Mouse (Mus musculus): ENCODE data around the gene Nme1. TPM values are rescaled to one million over a fixed set of nuclear protein-coding genes. Genes with fewer than 3 reads are reported as not detected.

Gene Nme1
- polyA plus RNA-seq, 1 experiment = 9.5 TPM

GRCm38 (mm10) chr11:93968848-93969128, 467 bp upstream of the Nme1 start:
- Histone ChIP-seq H3K4me3 (replicated peaks) (peak overlapping the region; percentile 100), H3K36me3 (replicated peaks; ENCODE audit: low read length) (peaks cover 23% of the 10 kb centered on the region), H3K27me3 (replicated peaks) (no peaks in the 10 kb centered on the region), H3K9me3 (no peaks in the 10 kb centered on the region), H3K4me1 (peaks cover 50% of the 10 kb centered on the region)
- TF ChIP-seq GATA1 (IDR thresholded peaks at IDR 0.05; ENCODE audit: borderline replicate concordance, low read length) (no peak), FLI1 (IDR thresholded peaks at IDR 0.05; ENCODE audit: low read length) (no peak)

- TF ChIP-seq FLI1 (IDR thresholded peaks at IDR 0.05; ENCODE audit: low read length) (no peak), GATA1 (IDR thresholded peaks at IDR 0.05; ENCODE audit: borderline replicate concordance, low read length) (no peak)
- Histone ChIP-seq H3K36me3 (replicated peaks; ENCODE audit: low read length) (peaks cover 37% of the 10 kb centered on the region), H3K4me3 (replicated peaks) (peak overlapping the region; percentile 100), H3K27me3 (replicated peaks) (no peaks in the 10 kb centered on the region), H3K9me3 (no peaks in the 10 kb centered on the region), H3K4me1 (peaks cover 60% of the 10 kb centered on the region)
Measured at GRCm38 (mm10) chr11:93967381-93967780, 940 bp downstream of the Nme1 start.

- Histone ChIP-seq H3K27me3 (replicated peaks) (no peaks in the 10 kb centered on the region), H3K36me3 (replicated peaks; ENCODE audit: low read length) (peaks cover 56% of the 10 kb centered on the region), H3K9me3 (no peaks in the 10 kb centered on the region), H3K4me3 (replicated peaks) (peak overlapping the region; percentile 62), H3K4me1 (peaks cover 65% of the 10 kb centered on the region)
- TF ChIP-seq FLI1 (IDR thresholded peaks at IDR 0.05; ENCODE audit: low read length) (no peak), GATA1 (IDR thresholded peaks at IDR 0.05; ENCODE audit: borderline replicate concordance, low read length) (no peak)
Measured at GRCm38 (mm10) chr11:93965391-93965790, 2.9 kb downstream of the Nme1 start.

- TF ChIP-seq FLI1 (IDR thresholded peaks at IDR 0.05; ENCODE audit: low read length) = no peak
- no peak for TF ChIP-seq GATA1 (IDR thresholded peaks at IDR 0.05; ENCODE audit: borderline replicate concordance, low read length)
- Histone ChIP-seq H3K9me3 (no peaks in the 10 kb centered on the region), H3K27me3 (replicated peaks) (no peaks in the 10 kb centered on the region), H3K36me3 (replicated peaks; ENCODE audit: low read length) (peaks cover 79% of the 10 kb centered on the region), H3K4me3 (replicated peaks) (no peak overlapping the region), H3K4me1 (peaks cover 57% of the 10 kb centered on the region)
Measured at GRCm38 (mm10) chr11:93963013-93963412, 5.3 kb downstream of the Nme1 start.

GRCm38 (mm10) chr11:93961482-93961881, 6.8 kb downstream of the Nme1 start:
- Histone ChIP-seq H3K9me3 (no peaks in the 10 kb centered on the region), H3K4me3 (replicated peaks) (no peak overlapping the region), H3K4me1 (peaks cover 62% of the 10 kb centered on the region), H3K27me3 (replicated peaks) (no peaks in the 10 kb centered on the region), H3K36me3 (replicated peaks; ENCODE audit: low read length) (peaks cover 89% of the 10 kb centered on the region)
- no peak for TF ChIP-seq FLI1 (IDR thresholded peaks at IDR 0.05; ENCODE audit: low read length)
- no peak for TF ChIP-seq GATA1 (IDR thresholded peaks at IDR 0.05; ENCODE audit: borderline replicate concordance, low read length)

- Histone ChIP-seq H3K4me3 (replicated peaks) (no peak overlapping the region), H3K9me3 (no peaks in the 10 kb centered on the region), H3K36me3 (replicated peaks; ENCODE audit: low read length) (peaks cover 69% of the 10 kb centered on the region), H3K27me3 (replicated peaks) (no peaks in the 10 kb centered on the region), H3K4me1 (peaks cover 54% of the 10 kb centered on the region)
- no peak for TF ChIP-seq GATA1 (IDR thresholded peaks at IDR 0.05; ENCODE audit: borderline replicate concordance, low read length)
- TF ChIP-seq FLI1 (IDR thresholded peaks at IDR 0.05; ENCODE audit: low read length) = no peak
Measured at GRCm38 (mm10) chr11:93957746-93958145, 10.6 kb downstream of the Nme1 start.

GRCm38 (mm10) chr11:93957031-93957555, 11.2 kb downstream of the Nme1 start:
- peaks cover 69% of the 10 kb centered on the region for H3K36me3 ChIP-seq (replicated peaks; ENCODE audit: low read length)

GRCm38 (mm10) chr11:93956159-93956558, 12.2 kb downstream of the Nme1 start, which contains the start of gene Nme2:
Nme2 (minus strand) TSS chr11:93956259.
- no peaks in the 10 kb centered on the region for H3K27me3 ChIP-seq (replicated peaks)
- no peaks in the 10 kb centered on the region for H3K9me3 ChIP-seq
- H3K4me1 ChIP-seq = peaks cover 55% of the 10 kb centered on the region
- H3K36me3 ChIP-seq (replicated peaks; ENCODE audit: low read length) = peaks cover 69% of the 10 kb centered on the region
- H3K4me3 ChIP-seq (replicated peaks) = peak within 1 kb of the TSS; percentile 94
- TF ChIP-seq GATA1 (IDR thresholded peaks at IDR 0.05; ENCODE audit: borderline replicate concordance, low read length) = no peak
- no peak for TF ChIP-seq FLI1 (IDR thresholded peaks at IDR 0.05; ENCODE audit: low read length)

More at GRCm38 (mm10) chr11:93957031-93957555, 11.2 kb downstream of the Nme1 start:
- H3K9me3 ChIP-seq = no peaks in the 10 kb centered on the region
- TF ChIP-seq FLI1 (IDR thresholded peaks at IDR 0.05; ENCODE audit: low read length) = no peak
- no peak for TF ChIP-seq GATA1 (IDR thresholded peaks at IDR 0.05; ENCODE audit: borderline replicate concordance, low read length)
- H3K4me1 ChIP-seq = peaks cover 57% of the 10 kb centered on the region
- H3K4me3 ChIP-seq (replicated peaks) = peak overlapping the region; percentile 56
- H3K27me3 ChIP-seq (replicated peaks) = no peaks in the 10 kb centered on the region

GRCm38 (mm10) chr11:93955256-93956150, 12.8 kb downstream of the Nme1 start:
- Histone ChIP-seq H3K4me3 (replicated peaks) (peak overlapping the region; percentile 94), H3K4me1 (peaks cover 55% of the 10 kb centered on the region), H3K9me3 (no peaks in the 10 kb centered on the region), H3K27me3 (replicated peaks) (no peaks in the 10 kb centered on the region), H3K36me3 (replicated peaks; ENCODE audit: low read length) (peaks cover 69% of the 10 kb centered on the region)
- TF ChIP-seq FLI1 (IDR thresholded peaks at IDR 0.05; ENCODE audit: low read length) (no peak), GATA1 (IDR thresholded peaks at IDR 0.05; ENCODE audit: borderline replicate concordance, low read length) (no peak)

GRCm38 (mm10) chr11:93954738-93955255, 13.5 kb downstream of the Nme1 start:
- H3K36me3 ChIP-seq (replicated peaks; ENCODE audit: low read length) = peaks cover 70% of the 10 kb centered on the region

More at GRCm38 (mm10) chr11:93954738-93955255, 13.5 kb downstream of the Nme1 start:
- Histone ChIP-seq H3K4me3 (replicated peaks) (peak overlapping the region; percentile 94), H3K27me3 (replicated peaks) (no peaks in the 10 kb centered on the region), H3K4me1 (peaks cover 55% of the 10 kb centered on the region), H3K9me3 (no peaks in the 10 kb centered on the region)
- TF ChIP-seq GATA1 (IDR thresholded peaks at IDR 0.05; ENCODE audit: borderline replicate concordance, low read length) = no peak
